Mouse (Mus musculus): ENCODE measurements around the gene Rcn3. TPM values are rescaled to one million over a fixed set of nuclear protein-coding genes. Genes with fewer than 3 reads are reported as not detected.
"Not testable (repeated sequence)": the region's sequence is repeated elsewhere in the genome, so short reads cannot be mapped to it uniquely, and the experiment has no call there.

Gene Rcn3
- total RNA-seq, 2 experiments from 2014 or later, result 5.9 to 6.0 TPM

GRCm38 (mm10) chr7:45100046-45100445 is 8.0 kb upstream of the Rcn3 start:
- DNase-seq (ENCODE audit: low spot score in 2 of 2), result no peak

DNA sequence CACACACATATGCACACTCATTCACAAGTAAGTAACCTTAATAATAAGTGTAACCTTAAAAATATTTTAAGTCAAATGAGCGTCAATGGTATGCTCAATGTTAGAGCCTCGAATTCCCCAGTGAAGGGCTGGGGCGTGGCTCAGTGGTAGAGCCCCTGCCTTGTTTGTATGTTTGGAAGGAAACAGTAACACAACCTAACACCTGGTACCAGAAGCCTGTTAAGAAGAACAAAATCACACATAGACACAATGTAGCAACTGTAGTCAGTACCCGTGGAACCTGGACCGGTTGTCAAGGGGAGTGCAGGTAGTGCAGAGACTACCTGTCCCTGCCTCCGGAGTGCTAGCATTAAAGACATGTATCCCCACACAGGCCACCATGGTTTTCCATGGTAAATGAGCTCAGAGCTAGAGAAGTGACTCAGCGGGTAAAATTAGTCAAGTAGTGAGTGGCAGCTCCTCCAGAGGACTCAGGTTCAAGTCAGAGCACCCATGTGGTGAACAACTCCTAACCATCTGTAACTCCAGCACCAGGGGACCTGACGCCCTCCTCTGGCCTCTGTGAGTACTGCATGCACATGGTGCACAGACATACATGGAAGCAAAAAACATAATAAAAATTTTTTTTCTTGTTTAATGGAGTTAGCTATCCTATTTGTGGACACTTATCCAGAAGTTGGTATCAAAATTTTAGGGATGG is 6.7 kb upstream of the Rcn3 start:
- no peak for DNase-seq (ENCODE audit: low spot score in 2 of 2)

DNA sequence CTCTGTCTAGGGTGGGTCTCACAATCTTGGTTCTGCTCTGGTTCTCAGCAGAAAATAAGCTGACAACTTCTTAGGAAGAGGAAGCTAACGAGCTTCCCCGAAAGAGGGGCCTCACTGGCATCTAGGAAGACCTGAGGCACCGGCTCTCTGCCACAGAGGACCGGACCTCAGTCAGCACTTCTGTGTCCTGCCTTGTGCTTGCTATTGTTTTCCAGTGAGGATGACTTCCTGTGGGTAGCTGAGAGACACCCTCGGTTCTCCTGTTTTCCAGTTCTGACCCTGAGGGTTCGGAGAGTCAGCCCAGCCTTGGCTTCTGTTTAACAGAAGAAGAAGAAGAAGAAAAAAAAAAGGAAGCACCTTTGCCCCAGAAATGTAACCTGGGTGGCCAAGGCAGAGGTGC is 5.5 kb upstream of the Rcn3 start:
- no peak for DNase-seq (ENCODE audit: low spot score in 2 of 2)

DNA sequence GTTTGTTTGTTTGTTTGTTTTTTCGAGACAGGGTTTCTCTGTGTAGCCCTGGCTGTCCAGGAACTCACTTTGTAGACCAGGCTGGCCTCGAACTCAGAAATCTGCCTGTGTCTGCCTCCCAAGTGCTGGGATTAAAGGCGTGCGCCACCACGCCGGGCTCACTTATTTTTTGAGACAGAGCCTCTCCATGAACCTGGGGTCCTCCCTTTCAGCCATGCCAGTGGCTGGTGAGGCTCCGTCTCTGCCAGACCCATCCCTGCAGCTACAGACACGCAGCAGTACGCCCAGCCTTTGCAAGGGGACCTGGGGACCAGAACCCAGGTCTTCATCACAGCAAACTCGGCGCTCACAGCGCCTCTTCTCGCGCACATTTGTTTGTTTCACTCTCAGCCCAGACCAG is 3.9 kb upstream of the Rcn3 start:
- DNase-seq (ENCODE audit: low spot score in 2 of 2), result not testable (repeated sequence)

GRCm38 (mm10) chr7:45095367-45095766 is 3.3 kb upstream of the Rcn3 start:
- no peak for DNase-seq (ENCODE audit: low spot score in 2 of 2)

DNA sequence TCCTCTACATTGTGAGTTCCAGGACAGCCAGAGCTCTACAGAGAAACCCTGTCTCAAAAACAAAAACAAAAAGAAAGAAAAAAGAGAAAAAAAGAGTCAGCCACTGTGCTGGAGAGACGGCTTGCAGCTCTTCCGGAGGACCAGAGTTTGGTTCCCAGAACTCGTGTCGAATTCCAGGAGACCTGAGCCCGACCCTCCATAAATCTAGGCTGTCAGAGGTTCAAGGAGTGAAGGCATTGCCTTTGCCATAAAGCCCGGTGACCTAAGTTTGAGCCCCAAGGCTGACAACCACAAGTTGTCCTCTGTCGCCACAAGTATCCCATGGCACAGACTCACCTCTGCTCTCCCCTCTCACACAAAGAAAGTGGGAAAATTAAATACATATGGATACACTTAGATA is 2.1 kb upstream of the Rcn3 start:
- no peak for DNase-seq (ENCODE audit: low spot score in 2 of 2)

DNA sequence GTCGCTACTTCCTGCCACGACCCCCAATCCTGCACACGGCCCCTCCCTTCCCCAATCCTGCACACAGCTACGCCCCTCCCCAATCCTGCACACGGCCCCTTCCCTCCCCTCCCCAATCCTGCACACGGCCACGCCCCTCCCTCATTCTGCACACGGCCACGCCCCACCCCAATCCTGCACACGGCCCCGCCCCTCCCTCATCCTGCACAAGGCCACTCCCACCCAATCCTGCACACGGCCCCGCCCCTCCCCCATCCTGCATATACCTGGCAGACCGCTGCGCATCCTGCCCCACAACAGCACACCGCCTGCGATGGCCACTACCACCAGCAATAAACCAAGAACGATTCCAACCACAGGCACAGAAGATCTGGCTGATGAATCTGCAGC is 1.5 kb upstream of the Rcn3 start:
- no peak for DNase-seq (ENCODE audit: low spot score in 2 of 2)

DNA sequence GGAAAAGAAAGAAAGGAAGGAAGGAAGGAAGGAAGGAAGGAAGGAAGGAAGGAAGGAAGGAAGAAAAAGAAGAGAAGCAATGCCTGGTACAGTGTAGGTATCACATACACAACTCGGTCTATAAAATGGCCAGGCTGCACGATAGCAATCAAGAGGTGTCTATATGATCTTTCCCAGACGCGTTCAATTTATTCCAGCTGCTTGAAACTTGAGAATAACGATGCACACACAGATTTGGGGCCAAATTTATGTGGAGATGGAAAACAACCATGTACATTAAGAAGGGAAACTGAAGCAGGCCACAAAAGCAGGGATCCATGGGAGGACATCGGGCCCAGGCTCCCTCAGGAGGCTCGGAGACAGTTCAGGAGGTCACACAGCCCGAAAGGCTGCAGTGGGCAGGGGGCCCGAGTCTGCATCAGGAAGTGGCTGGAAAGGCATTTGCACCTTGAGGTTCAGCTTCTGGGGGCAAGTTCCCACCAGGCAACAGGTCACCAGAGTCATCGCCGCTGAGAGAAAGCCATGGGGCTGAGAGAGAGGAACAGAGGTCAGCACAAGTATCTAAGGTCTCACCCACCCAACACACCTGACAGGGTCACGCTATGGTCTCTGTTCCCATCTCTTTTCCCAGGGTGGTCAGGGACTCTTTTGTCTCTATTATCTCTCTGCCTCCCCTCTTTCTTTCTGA is 951 bp upstream of the Rcn3 start:
- DNase-seq (ENCODE audit: low spot score in 2 of 2), result no peak

GRCm38 (mm10) chr7:45091001-45091990 is 725 bp downstream of the Rcn3 start:
- no peak for DNase-seq (ENCODE audit: low spot score in 2 of 2)

GRCm38 (mm10) chr7:45090251-45090977 is 1.6 kb downstream of the Rcn3 start:
- no peak for DNase-seq (ENCODE audit: low spot score in 2 of 2)

- DNase-seq (ENCODE audit: low spot score in 2 of 2), result no peak
These were observed 3.4 kb downstream of the Rcn3 start for GRCm38 (mm10) chr7:45088597-45088996.

- no peak for DNase-seq (ENCODE audit: low spot score in 2 of 2)
These were observed 5.9 kb downstream of the Rcn3 start for GRCm38 (mm10) chr7:45086084-45086483.

GRCm38 (mm10) chr7:45083300-45083890 is 8.6 kb downstream of the Rcn3 start:
- no peak for DNase-seq (ENCODE audit: low spot score in 2 of 2)

DNA sequence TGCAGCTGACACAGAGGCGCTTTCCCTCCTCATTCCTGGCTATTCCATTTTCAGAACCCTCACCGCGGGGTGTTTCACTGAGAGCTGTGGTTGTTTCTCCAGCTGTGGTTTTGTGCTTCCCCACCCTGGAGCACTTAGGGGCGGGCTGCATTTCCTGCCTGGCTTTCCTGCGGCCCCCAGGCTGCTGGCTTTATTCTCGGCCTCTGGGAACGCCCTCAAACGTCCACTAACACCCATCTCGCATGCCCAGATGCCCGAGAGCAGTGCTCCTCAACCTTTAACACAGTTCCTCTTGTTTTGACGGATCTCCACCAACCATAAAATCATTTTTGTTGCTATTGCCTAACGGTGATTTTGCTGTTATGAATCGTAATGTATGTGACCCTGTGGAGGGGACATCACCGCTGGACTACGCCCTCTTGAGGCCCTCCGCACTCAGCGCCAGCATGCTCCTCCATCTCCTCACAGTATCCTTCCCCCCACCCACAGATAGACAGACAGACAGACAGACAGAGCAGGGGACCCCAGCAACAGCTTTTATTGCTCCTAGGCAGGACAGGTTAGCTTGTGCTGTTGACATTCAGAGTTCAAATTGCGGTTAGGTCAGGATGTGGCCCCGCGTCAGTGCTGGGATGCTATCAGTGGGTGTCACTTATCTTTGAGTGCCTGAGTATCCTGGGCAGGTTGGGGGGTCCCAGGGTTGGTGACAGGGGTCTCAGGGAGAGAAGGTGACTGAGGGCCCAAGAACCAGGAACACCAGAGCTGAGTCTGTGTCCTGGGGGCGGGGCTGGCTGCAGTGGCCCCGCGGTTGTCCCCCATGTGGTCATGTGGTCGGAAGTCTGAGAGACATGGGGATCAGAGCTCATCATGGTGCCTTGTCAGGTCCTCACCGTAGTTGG is 9.4 kb downstream of the Rcn3 start:
- DNase-seq (ENCODE audit: low spot score in 2 of 2), result no peak

- no peak for DNase-seq (ENCODE audit: low spot score in 2 of 2)
These were observed 11.0 kb downstream of the Rcn3 start for GRCm38 (mm10) chr7:45081016-45081415.

GRCm38 (mm10) chr7:45079856-45080255 is 12.2 kb downstream of the Rcn3 start:
- DNase-seq (ENCODE audit: low spot score in 2 of 2), result peak; percentile 89 to 95

GRCm38 (mm10) chr7:45078513-45078912 is 13.5 kb downstream of the Rcn3 start:
- DNase-seq (ENCODE audit: low spot score in 2 of 2), result peak; percentile 63 to 71

GRCm38 (mm10) chr7:45077829-45078228 is 14.2 kb downstream of the Rcn3 start:
- no peak for DNase-seq (ENCODE audit: low spot score in 2 of 2)

GRCm38 (mm10) chr7:45077322-45077721 is 14.7 kb downstream of the Rcn3 start:
- DNase-seq (ENCODE audit: low spot score in 2 of 2), result no peak

- no peak for DNase-seq (ENCODE audit: low spot score in 2 of 2)
These were observed 15.5 kb downstream of the Rcn3 start for GRCm38 (mm10) chr7:45076501-45076900.
